Mouse (Mus musculus): ENCODE data around the gene Klrb1. TPM values are rescaled to one million over a fixed set of nuclear protein-coding genes. Genes with fewer than 3 reads are reported as not detected.
"Not testable (repeated sequence)": the region's sequence is repeated elsewhere in the genome, so short reads cannot be mapped to it uniquely, and the experiment has no call there.

Klrb1 gene
- not detected in 2 replicates for total RNA-seq (2021)
- long read RNA-seq, result 0 reads

GRCm38 (mm10) chr6:128722959-128723358, at the start of gene Klrb1:
TSS of gene Klrb1 (minus strand) at chr6:128723059.
- no peak for DNase-seq

GRCm38 (mm10) chr6:128769481-128770253, 46.8 kb upstream of the Klrb1 start:
- DNase-seq, result no peak

GRCm38 (mm10) chr6:128768047-128768446, 45.2 kb upstream of the Klrb1 start:
- DNase-seq, result no peak

DNA sequence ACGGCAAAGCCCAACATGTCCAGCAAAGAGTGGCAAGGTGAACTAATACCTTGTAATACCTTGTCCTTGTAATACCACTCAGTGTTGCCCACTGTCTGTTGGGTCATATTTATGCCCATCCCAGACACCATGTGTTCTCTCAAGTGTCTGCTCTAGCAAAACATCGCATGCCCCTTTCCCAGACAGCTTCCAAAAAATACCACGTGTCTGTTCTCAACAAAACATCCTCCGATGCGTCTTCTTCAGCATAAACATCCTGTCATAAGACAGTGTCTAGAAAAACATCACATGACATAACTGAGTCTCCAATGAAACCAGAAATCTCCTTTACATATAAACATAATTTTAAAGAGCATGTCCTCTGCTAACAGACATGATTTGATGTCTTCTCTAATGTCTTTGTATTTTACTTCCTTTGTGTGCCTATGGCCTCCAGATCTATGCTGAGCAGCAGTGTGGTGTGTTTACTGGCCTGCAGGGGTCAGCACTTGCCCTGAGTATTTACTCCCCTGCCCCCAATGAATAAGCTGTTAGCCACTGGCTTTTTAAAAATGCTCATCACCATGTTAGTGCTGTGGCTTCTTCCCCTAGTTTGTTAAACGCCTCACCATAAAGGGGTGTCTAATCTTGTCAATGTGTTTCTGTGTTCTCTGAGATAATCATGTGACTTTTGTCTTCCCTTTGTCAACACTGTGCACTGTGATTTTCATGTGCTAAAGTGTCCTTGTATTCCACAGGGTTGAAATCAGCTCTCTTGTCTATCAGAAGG, 43.8 kb upstream of the Klrb1 start:
- DNase-seq, result peak; percentile 18

GRCm38 (mm10) chr6:128765211-128765610, 42.4 kb upstream of the Klrb1 start:
- DNase-seq, result no peak

DNA sequence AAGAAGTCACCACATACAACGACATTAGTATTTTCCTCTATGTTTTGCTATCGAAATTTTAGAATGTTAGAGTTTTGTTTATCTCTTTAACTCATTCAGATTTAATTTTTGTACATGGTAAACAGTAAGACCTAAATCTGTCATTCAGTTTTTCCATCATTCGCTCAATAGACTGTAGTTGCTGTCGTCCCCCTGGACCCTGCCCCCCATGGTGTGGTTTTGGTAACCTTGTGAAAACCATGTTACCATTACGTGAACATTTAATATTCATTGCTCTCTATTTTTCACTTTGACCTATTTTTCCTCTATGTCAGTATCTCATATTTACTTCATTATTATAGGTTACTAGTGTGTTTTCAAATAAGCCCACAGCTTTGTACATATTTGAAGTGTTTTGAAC, 41.7 kb upstream of the Klrb1 start:
- no peak for DNase-seq

DNA sequence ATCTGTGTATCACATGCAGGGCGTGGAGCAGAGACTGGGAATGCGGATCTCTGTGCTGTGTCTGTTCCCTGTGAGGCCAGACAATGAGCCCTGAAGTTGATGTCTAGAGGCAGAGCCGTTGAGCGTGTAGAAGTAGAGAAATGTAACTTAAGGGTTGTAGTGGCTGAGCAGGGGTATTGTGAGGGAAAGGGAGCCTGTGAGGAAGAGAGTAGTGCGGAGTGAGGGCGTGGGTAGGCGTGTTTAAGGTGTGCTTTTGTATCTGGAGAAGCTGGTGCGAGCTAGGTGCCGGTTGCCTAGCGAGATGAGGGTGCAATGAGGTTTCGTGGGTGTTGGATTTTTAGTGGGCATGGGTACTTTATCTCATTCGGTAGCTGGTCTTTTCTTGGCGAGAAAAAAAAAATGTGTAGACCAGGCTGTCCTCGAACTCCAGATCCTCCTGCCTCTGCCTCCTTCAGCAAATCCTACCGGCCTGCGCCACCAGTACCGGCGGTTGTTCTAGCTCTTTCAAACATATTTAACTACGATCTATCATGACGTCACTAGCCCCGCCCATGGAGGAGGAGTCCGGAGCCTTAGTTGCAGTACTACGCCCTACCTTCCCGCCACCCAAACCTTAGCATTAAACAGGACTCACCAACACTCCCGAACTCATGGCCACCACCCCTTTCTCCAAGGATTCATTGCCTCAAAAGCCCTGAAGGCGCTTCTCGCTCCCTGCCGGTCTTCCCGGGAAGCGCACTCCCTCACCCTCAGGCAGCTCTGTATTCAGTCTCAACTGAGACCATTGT, 41.1 kb upstream of the Klrb1 start:
- peak; percentile 80 for DNase-seq

DNA sequence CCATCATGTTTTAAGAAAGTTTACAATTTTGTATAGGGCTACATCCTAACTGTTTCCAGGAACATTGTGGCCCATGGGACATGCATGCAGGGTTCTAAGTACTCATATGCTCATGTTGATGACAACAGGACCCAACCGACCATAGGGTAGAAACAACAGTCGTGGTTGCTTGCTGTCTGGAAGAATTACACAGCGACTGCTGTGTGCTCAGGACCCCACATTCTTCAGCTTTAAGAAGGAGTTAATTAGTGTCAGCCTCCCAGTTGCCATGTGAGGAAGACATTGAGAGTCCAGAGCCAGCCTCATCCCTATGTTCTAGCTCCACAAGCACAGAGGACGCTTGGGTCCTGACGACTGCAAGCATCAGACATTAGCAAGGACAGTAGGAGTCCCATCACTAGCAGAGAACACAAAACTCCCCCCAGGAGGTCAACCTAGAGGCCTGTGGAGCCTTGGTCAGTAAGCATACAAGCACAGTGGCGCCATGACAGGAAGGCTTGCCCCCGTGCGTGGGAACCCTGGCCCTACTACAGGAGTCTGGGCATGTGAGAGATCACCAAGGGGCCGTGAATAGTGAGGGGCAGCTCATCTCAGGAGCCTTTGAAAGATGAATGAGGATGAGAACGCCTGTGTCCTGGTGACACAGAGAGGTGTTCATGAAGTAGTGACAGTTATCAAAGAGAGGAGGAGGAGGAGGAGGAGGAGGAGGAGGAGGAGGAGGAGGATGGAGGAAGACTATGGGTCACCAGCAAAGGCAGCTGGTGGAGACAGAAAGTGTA, 40.2 kb upstream of the Klrb1 start:
- not testable (repeated sequence) for DNase-seq

DNA sequence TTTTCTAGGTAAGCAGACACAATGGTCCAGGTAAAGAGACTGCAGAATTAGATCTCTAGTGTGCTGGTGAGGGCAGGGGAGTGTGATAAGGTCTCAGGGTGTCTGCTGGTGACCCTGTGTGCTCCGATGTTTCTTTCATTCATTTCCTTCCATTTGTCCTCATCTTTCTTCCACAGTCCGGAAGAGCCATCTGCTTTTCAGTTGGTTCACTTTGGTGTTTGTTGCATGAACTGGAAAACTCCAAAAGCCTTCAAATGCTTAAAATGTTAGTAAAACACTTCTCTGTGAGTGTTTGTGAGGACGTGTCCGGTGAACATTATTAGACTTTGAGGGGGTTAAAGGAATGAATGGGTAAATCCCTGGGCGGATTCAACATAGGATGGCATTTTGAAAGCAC, 38.3 kb upstream of the Klrb1 start:
- no peak for DNase-seq

DNA sequence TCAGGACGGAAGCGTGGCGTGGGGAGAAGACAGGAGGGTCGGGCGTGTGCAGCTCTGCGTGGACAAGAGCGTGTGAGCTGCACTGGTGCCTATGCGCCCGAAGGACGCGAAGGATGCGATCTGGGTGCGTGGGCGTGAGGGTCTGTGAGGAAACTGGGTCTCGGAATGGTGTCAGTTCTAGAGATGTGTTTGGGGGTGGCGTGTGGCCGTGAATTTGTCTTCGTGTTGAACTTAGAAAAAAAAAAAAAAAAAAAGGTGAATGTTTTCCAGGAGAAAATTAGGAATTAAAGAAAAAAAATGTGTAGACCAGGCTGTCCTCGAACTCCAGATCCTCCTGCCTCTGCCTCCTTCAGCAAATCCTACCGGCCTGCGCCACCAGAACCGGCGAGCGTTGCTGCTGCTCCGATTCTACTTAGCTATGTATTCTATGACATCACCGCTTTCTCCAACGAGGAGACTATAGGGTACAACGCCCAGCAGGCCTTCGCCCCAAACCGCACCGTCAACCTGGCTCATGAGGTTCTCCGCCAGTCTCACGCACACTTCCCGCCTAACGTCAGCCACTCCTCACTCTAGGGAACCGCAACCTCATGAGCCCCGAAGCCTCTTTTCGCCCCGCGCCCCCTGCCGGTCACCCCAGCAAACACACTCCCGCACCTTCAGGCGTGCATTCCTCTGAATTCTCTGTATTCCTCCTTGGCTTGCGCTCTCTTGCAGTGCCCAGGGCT, 37.7 kb upstream of the Klrb1 start:
- peak; percentile 74 for DNase-seq

DNA sequence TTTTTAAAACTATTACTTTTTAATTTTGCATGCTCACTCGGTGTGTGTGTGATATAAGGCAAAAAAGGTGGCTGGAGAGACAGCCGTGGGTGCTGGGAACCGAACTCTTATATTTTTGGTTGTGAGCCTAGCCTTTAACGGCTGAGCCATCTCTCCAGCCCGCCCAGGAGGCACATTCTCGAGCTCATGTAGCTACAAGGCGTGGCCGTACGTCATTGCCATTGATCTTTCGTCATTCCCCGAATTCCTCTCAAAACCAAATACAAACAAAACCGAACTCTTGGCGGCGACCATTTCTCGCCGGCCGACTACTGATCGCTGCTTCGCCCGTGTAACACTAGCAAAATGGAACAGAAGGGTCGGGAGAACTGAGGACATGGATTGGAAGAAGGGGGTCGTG, 37.2 kb upstream of the Klrb1 start:
- peak; percentile 87 for DNase-seq

DNA sequence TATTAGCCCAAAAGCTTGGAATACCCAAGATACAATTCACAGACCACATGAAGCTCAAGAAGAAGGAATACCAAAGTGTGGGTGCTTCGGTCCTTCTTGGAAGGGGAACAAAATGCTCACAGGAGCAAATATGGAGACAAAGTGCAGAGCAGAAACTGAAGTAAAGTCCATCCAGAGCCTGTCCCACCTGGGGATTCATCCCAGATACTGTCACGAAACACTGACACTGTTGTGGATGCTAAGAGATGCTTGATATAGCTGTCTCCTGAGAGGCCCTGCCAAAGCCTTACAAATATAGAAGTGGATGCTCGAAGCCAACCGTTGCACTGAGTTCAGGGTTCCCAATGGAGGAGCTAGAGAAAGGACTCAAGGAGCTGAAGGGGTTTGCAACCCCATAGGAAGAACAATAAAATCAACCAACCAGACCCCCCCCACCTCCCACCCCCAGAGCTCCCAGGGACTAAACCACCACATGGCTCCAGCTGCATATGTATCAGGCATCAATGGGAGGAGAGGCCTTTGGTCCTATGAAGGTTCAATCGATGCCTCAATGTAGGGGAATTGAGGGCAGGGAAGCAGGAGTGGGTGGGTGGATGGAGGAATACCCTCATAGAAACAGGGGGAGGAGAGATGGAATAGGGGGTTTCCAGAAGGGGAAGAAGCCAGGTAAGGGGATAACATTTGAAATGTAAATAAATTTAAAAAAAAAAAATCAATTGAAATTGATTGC, 36.5 kb upstream of the Klrb1 start:
- DNase-seq, result no peak

DNA sequence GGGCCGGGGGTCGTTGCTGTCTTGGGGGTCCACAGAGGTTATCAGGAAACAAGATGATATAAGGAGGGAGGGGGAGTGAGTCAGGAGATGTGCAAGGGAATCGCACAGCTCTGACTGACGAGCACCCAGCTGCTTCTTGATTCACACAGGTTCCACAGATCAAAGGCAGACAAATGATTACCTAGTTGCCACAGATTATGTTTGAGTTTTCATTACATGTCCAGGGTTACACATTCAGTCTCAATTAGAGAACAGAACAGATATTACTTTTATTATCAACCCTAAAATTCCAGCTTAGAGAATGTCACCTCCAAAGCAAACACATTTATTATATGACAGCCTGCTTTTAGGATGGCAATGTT, 32.5 kb upstream of the Klrb1 start:
- not testable (repeated sequence) for DNase-seq

GRCm38 (mm10) chr6:128754748-128755401, 32.0 kb upstream of the Klrb1 start:
- DNase-seq, result not testable (repeated sequence)

DNA sequence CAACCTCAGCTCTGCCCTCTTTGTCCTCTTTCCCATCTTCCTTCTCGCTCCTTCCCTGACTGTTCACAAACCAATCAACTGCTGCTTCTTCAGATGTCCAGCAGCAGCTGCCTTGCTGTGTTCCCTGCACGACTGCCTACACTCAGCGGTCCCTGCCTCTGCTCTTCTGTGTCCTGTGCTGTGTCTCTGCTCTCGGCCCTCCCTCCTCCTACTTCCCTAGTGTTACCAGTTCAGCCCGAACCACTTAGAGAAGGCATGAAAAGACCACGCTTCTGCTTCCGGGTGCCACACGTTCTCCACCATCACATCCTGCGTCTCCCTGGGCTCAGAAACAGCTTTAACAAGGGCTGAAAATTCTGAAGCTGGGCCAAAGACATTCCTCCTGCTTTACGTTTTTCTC, 31.4 kb upstream of the Klrb1 start:
- DNase-seq, result not testable (repeated sequence)

- peak; percentile 68 for DNase-seq
These were observed 30.9 kb upstream of the Klrb1 start for GRCm38 (mm10) chr6:128753610-128754224.

GRCm38 (mm10) chr6:128747006-128747405, 24.1 kb upstream of the Klrb1 start:
- not testable (repeated sequence) for DNase-seq

GRCm38 (mm10) chr6:128737445-128737844, 14.6 kb upstream of the Klrb1 start:
- no peak for DNase-seq

- peak; percentile 10 for DNase-seq
These were observed 13.2 kb upstream of the Klrb1 start for GRCm38 (mm10) chr6:128736100-128736499.

- no peak for DNase-seq
These were observed 12.0 kb upstream of the Klrb1 start for GRCm38 (mm10) chr6:128734896-128735295.
